ENCODE assay signal across 8 mouse cellular contexts in the genomic region with DNA sequence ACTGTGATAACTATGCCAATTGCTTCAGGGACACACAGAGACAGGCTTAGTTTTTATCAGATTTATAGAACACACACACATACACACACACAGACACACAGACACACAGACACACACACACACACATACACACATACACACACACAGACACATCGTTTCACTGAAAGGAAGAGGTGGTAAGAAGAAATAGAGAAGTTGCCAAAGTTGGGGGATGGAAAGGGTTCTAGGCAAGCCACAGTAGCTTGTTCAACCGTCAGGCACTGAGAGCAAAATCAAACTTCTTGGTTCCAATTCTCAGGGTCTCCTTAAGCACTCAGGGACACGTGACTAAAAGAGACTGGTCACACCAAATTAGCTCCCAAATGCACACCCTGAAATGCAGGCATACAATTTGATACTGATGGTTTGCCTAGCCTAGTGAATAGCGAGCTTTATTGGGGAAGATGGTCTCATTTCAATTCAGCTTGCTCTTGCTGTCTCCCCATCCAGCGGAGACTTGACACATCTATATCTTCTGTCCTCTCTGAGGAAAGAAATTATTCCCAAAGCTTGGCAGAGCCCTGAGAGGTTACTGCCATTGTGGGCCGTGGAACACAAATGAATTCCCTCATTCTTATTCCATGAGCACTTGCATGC.
DNase-seq lines count a peak whose midpoint lies in the region; ATAC-seq lines count a peak whose summit lies in the region.

No protein-coding gene starts in this region.

- WGBS in kidney, embryonic 15.5 days = 81% methylated on average over 6 of the region's 6 CpGs
- 61% methylated on average over 6 of the region's 6 CpGs for WGBS in embryonic facial prominence, embryonic 15.5 days
- WGBS in liver, embryonic 13.5 days (ENCODE audit: insufficient replicate concordance) = 45% methylated on average over 6 of the region's 6 CpGs
- WGBS in neural tube, embryonic 12.5 days = 33% methylated on average over 6 of the region's 6 CpGs

- no peaks in the 10 kb centered on the region for H3K9me3 ChIP-seq in kidney, embryonic 15.5 days (replicated peaks)
- H3K9me3 ChIP-seq in embryonic facial prominence, embryonic 15.5 days (replicated peaks) = no peaks in the 10 kb centered on the region
- no peaks in the 10 kb centered on the region for H3K9me3 ChIP-seq in liver, embryonic 13.5 days (replicated peaks)
- H3K9me3 ChIP-seq in neural tube, embryonic 12.5 days = no peaks in the 10 kb centered on the region

- H3K36me3 ChIP-seq in kidney, embryonic 15.5 days = no peaks in the 10 kb centered on the region
- no peaks in the 10 kb centered on the region for H3K36me3 ChIP-seq in embryonic facial prominence, embryonic 15.5 days
- no peaks in the 10 kb centered on the region for H3K36me3 ChIP-seq in liver, embryonic 13.5 days
- no peaks in the 10 kb centered on the region for H3K36me3 ChIP-seq in neural tube, embryonic 12.5 days

- ATAC-seq in kidney, embryonic 15.5 days (replicated peaks; ENCODE audit: low FRiP score) = no peak
- no peak for ATAC-seq in embryonic facial prominence, embryonic 15.5 days (ENCODE audit: insufficient number of reproducible peaks, low FRiP score, low TSS enrichment, low read depth)
- no peak for ATAC-seq in liver, embryonic 13.5 days (ENCODE audit: low read depth)
- ATAC-seq in neural tube, embryonic 12.5 days (ENCODE audit: low FRiP score, low read depth) = peak; percentile 83
- ATAC-seq in CD4-positive, CD25-positive, alpha-beta regulatory T cell, adult 4 months = no peak

- H3K4me2 ChIP-seq in kidney, embryonic 15.5 days = peak overlapping the region; percentile 36
- peak overlapping the region; percentile 11; the same call in 1 of the 2 replicates for H3K4me2 ChIP-seq in embryonic facial prominence, embryonic 15.5 days (replicated peaks)
- peak overlapping the region; percentile 66 for H3K4me2 ChIP-seq in liver, embryonic 13.5 days
- H3K4me2 ChIP-seq in neural tube, embryonic 12.5 days (replicated peaks) = peak overlapping the region; percentile 52

- no peak for DNase-seq in kidney, postnatal 14 days
- DNase-seq in liver, embryonic 13.5 days = no peak
- DNase-seq in urinary bladder, postnatal 25 days (ENCODE audit: low spot score) = no peak
- no peak for DNase-seq in heart, postnatal 25 days (ENCODE audit: low spot score)

- H3K27me3 ChIP-seq in kidney, embryonic 15.5 days = no peaks in the 10 kb centered on the region
- no peaks in the 10 kb centered on the region for H3K27me3 ChIP-seq in embryonic facial prominence, embryonic 15.5 days
- no peaks in the 10 kb centered on the region for H3K27me3 ChIP-seq in liver, embryonic 13.5 days
- no peaks in the 10 kb centered on the region for H3K27me3 ChIP-seq in neural tube, embryonic 12.5 days (replicated peaks)

- H3K9ac ChIP-seq in kidney, embryonic 15.5 days = no peak overlapping the region
- no peak overlapping the region for H3K9ac ChIP-seq in embryonic facial prominence, embryonic 15.5 days
- H3K9ac ChIP-seq in liver, embryonic 13.5 days = peak overlapping the region; percentile 7; the same call in 1 of the 2 replicates
- no peak overlapping the region for H3K9ac ChIP-seq in neural tube, embryonic 12.5 days

- peaks cover 5% of the 10 kb centered on the region; the same call in 1 of the 2 replicates for H3K4me1 ChIP-seq in kidney, embryonic 15.5 days
- H3K4me1 ChIP-seq in embryonic facial prominence, embryonic 15.5 days = no peaks in the 10 kb centered on the region; the same call in 1 of the 2 replicates
- peaks cover 46% of the 10 kb centered on the region for H3K4me1 ChIP-seq in liver, embryonic 13.5 days (replicated peaks)
- H3K4me1 ChIP-seq in neural tube, embryonic 12.5 days = peaks cover 18% of the 10 kb centered on the region

- H3K27ac ChIP-seq in kidney, embryonic 15.5 days = no peak overlapping the region
- H3K27ac ChIP-seq in embryonic facial prominence, embryonic 15.5 days (replicated peaks) = no peak overlapping the region
- 0 out of 2 replicates have a peak overlapping the region, but pooled peaks have one; percentile 6 for H3K27ac ChIP-seq in liver, embryonic 13.5 days
- H3K27ac ChIP-seq in neural tube, embryonic 12.5 days = no peak overlapping the region

- H3K4me3 ChIP-seq in kidney, embryonic 15.5 days (replicated peaks) = no peak overlapping the region
- H3K4me3 ChIP-seq in embryonic facial prominence, embryonic 15.5 days (replicated peaks) = no peak overlapping the region
- H3K4me3 ChIP-seq in liver, embryonic 13.5 days (replicated peaks) = 0 out of 2 replicates have a peak overlapping the region, but pooled peaks have one; percentile 46
- H3K4me3 ChIP-seq in neural tube, embryonic 12.5 days = no peak overlapping the region

- intact Hi-C loops in heart, postnatal 25 days (cut with DNase I) = no loop called here

Comparison
In these comparisons a context has a peak if more than half of its experiments do, and no peak if none do; other contexts are left out.
1. H3K4me2 ChIP-seq: peak in every context shown above with its lines; median percentile 66 in liver, embryonic 13.5 days; 52 in neural tube, embryonic 12.5 days; 36 in kidney, embryonic 15.5 days; 11 in embryonic facial prominence, embryonic 15.5 days.